Mouse (Mus musculus) small intestine, adult 2 months (tissue): ENCODE measurements around the gene Inpp4a.

Source experiments
- CTCF ChIP-seq: fragments of 200-500 bp; IDR thresholded peaks from 2 replicates; pipeline ENCODE4 v1.5.1; 2012; ENCODE audit warnings: low read depth, mild to moderate bottlenecking, control low read depth, inconsistent platforms, low read length, moderate library complexity, mixed read lengths; ENCODE audit not compliant: insufficient replicate concordance, insufficient read length; ENCODE audit errors: extremely low read depth
- POLR2A ChIP-seq: fragments of 200-500 bp; IDR thresholded peaks from 2 replicates; pipeline ENCODE4 v1.6.1; 2012; ENCODE audit warnings: low read depth, mild to moderate bottlenecking, control low read depth, inconsistent platforms, low read length, moderate library complexity

DNA sequence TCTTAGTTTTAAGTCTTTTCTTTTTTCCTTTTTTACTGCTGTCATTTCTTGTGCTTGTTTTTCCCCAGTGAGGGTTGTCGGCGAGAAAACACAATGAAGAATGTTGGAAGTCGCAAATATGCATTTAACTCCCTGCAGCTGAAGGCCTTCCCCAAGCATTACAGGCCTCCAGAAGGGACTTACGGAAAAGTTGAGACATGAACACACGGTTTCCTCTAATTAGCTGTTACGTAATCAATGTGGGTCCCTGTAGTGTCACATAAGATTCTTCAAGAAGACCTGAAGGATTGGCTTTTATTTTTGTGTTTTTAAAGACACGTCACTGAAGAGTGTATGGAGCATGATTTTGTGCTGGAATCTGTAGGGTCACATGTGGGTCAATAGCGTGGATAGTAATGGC is 108.4 kb downstream of the Inpp4a start:
- no peak for TF ChIP-seq POLR2A
- no peak for TF ChIP-seq CTCF
